Mouse (Mus musculus): ENCODE data around the gene Tsen15.

The Tsen15 gene

GRCm38 (mm10) chr1:152368311-152369088 lies 18.0 kb downstream of the Tsen15 start:
- Histone ChIP-seq H3K36me3 (ENCODE audit: insufficient read depth, low read length) (peaks cover 18% of the 10 kb centered on the region), H3K27me3 (ENCODE audit: insufficient read depth, low read length) (no peaks in the 10 kb centered on the region), H3K4me3 (replicated peaks; ENCODE audit: low read length) (no peak overlapping the region), H3K9me3 (ENCODE audit: low read length) (no peaks in the 10 kb centered on the region), H3K4me1 (replicated peaks; ENCODE audit: low read depth, low read length) (no peaks in the 10 kb centered on the region)
- no peak for TF ChIP-seq POU5F1 (IDR thresholded peaks at IDR 0.05; ENCODE audit: borderline replicate concordance, low read length)
- no peak for TF ChIP-seq NANOG (IDR thresholded peaks at IDR 0.05; ENCODE audit: borderline replicate concordance, low read length)
- no peak for TF ChIP-seq CTCF (conservative IDR thresholded peaks at IDR 0.05; ENCODE audit: low read length)

- TF ChIP-seq NANOG (IDR thresholded peaks at IDR 0.05; ENCODE audit: borderline replicate concordance, low read length), result no peak
- no peak for TF ChIP-seq CTCF (conservative IDR thresholded peaks at IDR 0.05; ENCODE audit: low read length)
- no peak for TF ChIP-seq POU5F1 (IDR thresholded peaks at IDR 0.05; ENCODE audit: borderline replicate concordance, low read length)
- Histone ChIP-seq H3K9me3 (ENCODE audit: low read length) (no peaks in the 10 kb centered on the region), H3K4me1 (replicated peaks; ENCODE audit: low read depth, low read length) (no peaks in the 10 kb centered on the region), H3K36me3 (ENCODE audit: insufficient read depth, low read length) (no peaks in the 10 kb centered on the region), H3K27me3 (ENCODE audit: insufficient read depth, low read length) (no peaks in the 10 kb centered on the region), H3K4me3 (replicated peaks; ENCODE audit: low read length) (no peak overlapping the region)
Measured at GRCm38 (mm10) chr1:152356721-152357120, 29.8 kb downstream of the Tsen15 start.

- H3K27me3 ChIP-seq (ENCODE audit: insufficient read depth, low read length), result no peaks in the 10 kb centered on the region
- H3K9me3 ChIP-seq (ENCODE audit: low read length), result no peaks in the 10 kb centered on the region
- no peaks in the 10 kb centered on the region for H3K36me3 ChIP-seq (ENCODE audit: insufficient read depth, low read length)
- TF ChIP-seq CTCF (conservative IDR thresholded peaks at IDR 0.05; ENCODE audit: low read length), result no peak
- no peak for TF ChIP-seq POU5F1 (IDR thresholded peaks at IDR 0.05; ENCODE audit: borderline replicate concordance, low read length)
- TF ChIP-seq NANOG (IDR thresholded peaks at IDR 0.05; ENCODE audit: borderline replicate concordance, low read length), result no peak
- no peak overlapping the region for H3K4me3 ChIP-seq (replicated peaks; ENCODE audit: low read length)
- H3K4me1 ChIP-seq (replicated peaks; ENCODE audit: low read depth, low read length), result no peaks in the 10 kb centered on the region
Measured at GRCm38 (mm10) chr1:152347946-152348345, 38.5 kb downstream of the Tsen15 start.

- Histone ChIP-seq H3K4me3 (replicated peaks; ENCODE audit: low read length) (no peak overlapping the region), H3K4me1 (replicated peaks; ENCODE audit: low read depth, low read length) (no peaks in the 10 kb centered on the region), H3K27me3 (ENCODE audit: insufficient read depth, low read length) (no peaks in the 10 kb centered on the region), H3K9me3 (ENCODE audit: low read length) (no peaks in the 10 kb centered on the region), H3K36me3 (ENCODE audit: insufficient read depth, low read length) (no peaks in the 10 kb centered on the region)
- no peak for TF ChIP-seq CTCF (conservative IDR thresholded peaks at IDR 0.05; ENCODE audit: low read length)
- no peak for TF ChIP-seq POU5F1 (IDR thresholded peaks at IDR 0.05; ENCODE audit: borderline replicate concordance, low read length)
- TF ChIP-seq NANOG (IDR thresholded peaks at IDR 0.05; ENCODE audit: borderline replicate concordance, low read length), result no peak
Measured at GRCm38 (mm10) chr1:152324024-152324423, 62.5 kb downstream of the Tsen15 start.

Measured in E14TG2a.4 (cell line).